In the genomic region with DNA sequence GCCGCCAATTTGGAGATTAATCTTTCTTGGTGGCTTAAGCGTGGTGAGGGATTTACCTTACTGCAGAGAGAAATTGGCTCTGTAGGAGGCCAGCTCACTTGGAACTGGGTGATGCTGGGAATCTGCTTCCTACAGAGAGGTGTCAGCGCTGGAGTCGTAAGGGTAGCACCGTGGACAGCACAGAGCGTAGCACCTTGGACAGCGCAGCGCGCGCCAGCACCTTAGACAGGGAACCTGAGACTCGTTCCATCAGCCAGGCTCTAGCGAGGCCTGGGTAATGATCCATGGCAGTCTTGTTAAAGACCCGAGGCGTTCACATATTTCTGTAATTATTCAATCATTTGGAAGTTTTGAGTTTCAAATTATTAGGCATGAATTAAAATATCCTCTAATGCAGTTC, we compare ENCODE assay signal across 8 mouse cellular contexts.
DNase-seq lines count a peak whose midpoint lies in the region; ATAC-seq and TF ChIP-seq lines count a peak whose summit lies in the region.
"Had no signal": no experiment of that assay in that cellular context is flagged by ENCODE, and none has a peak within 500 bp of the region (broad histone marks: within the 10 kb centered on the region; RNA-seq: fewer than 3 reads in every experiment).

No protein-coding gene starts in this region.

- 14% methylated on average over 14 of the region's 14 CpGs for WGBS in thymus, adult 2 months
- WGBS in embryonic facial prominence, embryonic 12.5 days, result 4% methylated on average over 14 of the region's 14 CpGs
- WGBS in limb, embryonic 12.5 days, result 3% methylated on average over 14 of the region's 14 CpGs

- no peak overlapping the region for H3K9ac ChIP-seq in embryonic facial prominence, embryonic 12.5 days
- no peak overlapping the region for H3K9ac ChIP-seq in limb, embryonic 12.5 days (replicated peaks)
- H3K9ac ChIP-seq: stomach, embryonic 15.5 days had no signal

- no peak for TF ChIP-seq CTCF in thymus, adult 2 months (IDR thresholded peaks at IDR 0.05; ENCODE audit: borderline replicate concordance, control insufficient read depth, extremely low read depth, insufficient read depth, low read length, poor library complexity)

- H3K36me3 ChIP-seq in thymus, adult 2 months (ENCODE audit: control insufficient read depth, insufficient read depth, low read length), result no peaks in the 10 kb centered on the region
- no peaks in the 10 kb centered on the region for H3K36me3 ChIP-seq in embryonic facial prominence, embryonic 12.5 days
- H3K36me3 ChIP-seq in limb, embryonic 12.5 days, result no peaks in the 10 kb centered on the region
- H3K36me3 ChIP-seq: stomach, embryonic 15.5 days had no signal

- no peaks in the 10 kb centered on the region for H3K4me1 ChIP-seq in thymus, adult 2 months (replicated peaks; ENCODE audit: control insufficient read depth, insufficient read depth, low read length)
- no peaks in the 10 kb centered on the region for H3K4me1 ChIP-seq in embryonic facial prominence, embryonic 12.5 days
- H3K4me1 ChIP-seq in limb, embryonic 12.5 days (replicated peaks), result no peaks in the 10 kb centered on the region
- H3K4me1 ChIP-seq: stomach, embryonic 15.5 days had no signal

- no peak overlapping the region for H3K4me3 ChIP-seq in thymus, adult 2 months (ENCODE audit: control insufficient read depth, insufficient read depth, low read length)
- no peak overlapping the region for H3K4me3 ChIP-seq in embryonic facial prominence, embryonic 12.5 days
- H3K4me3 ChIP-seq in limb, embryonic 12.5 days (replicated peaks), result no peak overlapping the region
- H3K4me3 ChIP-seq: stomach, embryonic 15.5 days had no signal

- no peaks in the 10 kb centered on the region for H3K9me3 ChIP-seq in embryonic facial prominence, embryonic 12.5 days
- H3K9me3 ChIP-seq in limb, embryonic 12.5 days, result no peaks in the 10 kb centered on the region
- H3K9me3 ChIP-seq: stomach, embryonic 15.5 days had no signal

- peak; percentile 13 for DNase-seq in thymus, postnatal 4 days
- DNase-seq in thymus, adult 2 months, result no peak
- DNase-seq in testis, postnatal 14 days (ENCODE audit: low spot score), result peak; percentile 24
- no peak for DNase-seq in MN1 (ENCODE audit: low spot score)
- DNase-seq in left cerebral cortex, adult 8-10 months (ENCODE audit: low spot score in 2 of 2), result no peak

- TF ChIP-seq POLR2A in thymus, adult 2 months (IDR thresholded peaks at IDR 0.05; ENCODE audit: control insufficient read depth, extremely low read depth, insufficient read depth, low read length, poor library complexity), result no peak

- H3K27me3 ChIP-seq in thymus, adult 2 months (ENCODE audit: control insufficient read depth, insufficient read depth, low read length), result no peaks in the 10 kb centered on the region
- H3K27me3 ChIP-seq in embryonic facial prominence, embryonic 12.5 days, result no peaks in the 10 kb centered on the region
- H3K27me3 ChIP-seq in limb, embryonic 12.5 days, result no peaks in the 10 kb centered on the region; the same call in 1 of the 2 replicates
- H3K27me3 ChIP-seq: stomach, embryonic 15.5 days had no signal

- ATAC-seq in embryonic facial prominence, embryonic 12.5 days (ENCODE audit: insufficient number of reproducible peaks, insufficient read depth, low FRiP score, low TSS enrichment), result peak; percentile 79; the same call in 1 of the 2 replicates
- peak; percentile 66; the same call in 1 of the 2 replicates for ATAC-seq in limb, embryonic 12.5 days (ENCODE audit: insufficient number of reproducible peaks, insufficient read depth, low FRiP score, low TSS enrichment, low read depth)

- H3K27ac ChIP-seq in thymus, adult 2 months (ENCODE audit: control insufficient read depth, insufficient read depth, low read length), result no peak overlapping the region
- H3K27ac ChIP-seq in embryonic facial prominence, embryonic 12.5 days, result no peak overlapping the region
- H3K27ac ChIP-seq in limb, embryonic 12.5 days, result no peak overlapping the region
- H3K27ac ChIP-seq: stomach, embryonic 15.5 days had no signal

- no peak overlapping the region for H3K4me2 ChIP-seq in embryonic facial prominence, embryonic 12.5 days (replicated peaks)
- H3K4me2 ChIP-seq in limb, embryonic 12.5 days, result no peak overlapping the region
- H3K4me2 ChIP-seq: stomach, embryonic 15.5 days had no signal

Comparison
In these comparisons a context has a peak if more than half of its experiments do, and no peak if none do; other contexts are left out.
1. DNase-seq: peak in thymus, postnatal 4 days (single experiment) and testis, postnatal 14 days (single experiment); none in thymus, adult 2 months (single experiment), MN1 (single experiment) and left cerebral cortex, adult 8-10 months (0 of 2).